Mouse (Mus musculus): ENCODE data around the gene Zfp654.
"Not testable (repeated sequence)": the region's sequence is repeated elsewhere in the genome, so short reads cannot be mapped to it uniquely, and the experiment has no call there.

Zfp654 gene

GRCm38 (mm10) chr16:64851563-64852362 lies at the start of gene Zfp654, which contains the start of gene Cggbp1:
Zfp654 (minus strand) TSS chr16:64851652.
Cggbp1 (plus strand) TSS chr16:64851996.
- peak; percentile 99 for DNase-seq (ENCODE audit: low spot score)

GRCm38 (mm10) chr16:64899084-64899483 lies 47.6 kb upstream of the Zfp654 start:
- no peak for DNase-seq (ENCODE audit: low spot score)

- DNase-seq (ENCODE audit: low spot score): no peak
Measured at GRCm38 (mm10) chr16:64889496-64889895, 38.0 kb upstream of the Zfp654 start.

GRCm38 (mm10) chr16:64885547-64885946 lies 34.1 kb upstream of the Zfp654 start:
- DNase-seq (ENCODE audit: low spot score): no peak

GRCm38 (mm10) chr16:64885142-64885541 lies 33.7 kb upstream of the Zfp654 start:
- no peak for DNase-seq (ENCODE audit: low spot score)

- no peak for DNase-seq (ENCODE audit: low spot score)
Measured at GRCm38 (mm10) chr16:64884420-64884838, 33.0 kb upstream of the Zfp654 start.

- no peak for DNase-seq (ENCODE audit: low spot score)
Measured at GRCm38 (mm10) chr16:64883896-64884295, 32.4 kb upstream of the Zfp654 start.

GRCm38 (mm10) chr16:64881442-64881841 lies 30.0 kb upstream of the Zfp654 start:
- no peak for DNase-seq (ENCODE audit: low spot score)

- no peak for DNase-seq (ENCODE audit: low spot score)
Measured at GRCm38 (mm10) chr16:64880986-64881385, 29.5 kb upstream of the Zfp654 start.

GRCm38 (mm10) chr16:64879735-64880134 lies 28.3 kb upstream of the Zfp654 start:
- no peak for DNase-seq (ENCODE audit: low spot score)

- no peak for DNase-seq (ENCODE audit: low spot score)
Measured at GRCm38 (mm10) chr16:64878611-64879132, 27.2 kb upstream of the Zfp654 start.

GRCm38 (mm10) chr16:64877314-64877713 lies 25.9 kb upstream of the Zfp654 start:
- DNase-seq (ENCODE audit: low spot score): no peak

- no peak for DNase-seq (ENCODE audit: low spot score)
Measured at GRCm38 (mm10) chr16:64876631-64877265, 25.3 kb upstream of the Zfp654 start.

GRCm38 (mm10) chr16:64875822-64876221 lies 24.4 kb upstream of the Zfp654 start:
- no peak for DNase-seq (ENCODE audit: low spot score)

GRCm38 (mm10) chr16:64875384-64875783 lies 23.9 kb upstream of the Zfp654 start:
- no peak for DNase-seq (ENCODE audit: low spot score)

- peak; percentile 78 for DNase-seq (ENCODE audit: low spot score)
Measured at GRCm38 (mm10) chr16:64873416-64874305, 22.2 kb upstream of the Zfp654 start.

GRCm38 (mm10) chr16:64872841-64873240 lies 21.4 kb upstream of the Zfp654 start:
- DNase-seq (ENCODE audit: low spot score): no peak

- peak; percentile 35 for DNase-seq (ENCODE audit: low spot score)
Measured at GRCm38 (mm10) chr16:64872296-64872695, 20.8 kb upstream of the Zfp654 start.

GRCm38 (mm10) chr16:64869621-64870020 lies 18.2 kb upstream of the Zfp654 start:
- DNase-seq (ENCODE audit: low spot score): no peak

- DNase-seq (ENCODE audit: low spot score): no peak
Measured at GRCm38 (mm10) chr16:64868613-64869012, 17.2 kb upstream of the Zfp654 start.

- not testable (repeated sequence) for DNase-seq (ENCODE audit: low spot score)
Measured at GRCm38 (mm10) chr16:64865841-64866240, 14.4 kb upstream of the Zfp654 start.

GRCm38 (mm10) chr16:64856946-64857345 lies 5.5 kb upstream of the Zfp654 start:
- DNase-seq (ENCODE audit: low spot score): no peak

Measured in MN1 (cell line).